Mouse (Mus musculus) urinary bladder, adult 2 months (tissue): ENCODE results near the gene D8Ertd738e. TPM values are rescaled to one million over a fixed set of nuclear protein-coding genes. Genes with fewer than 3 reads are reported as not detected.
A peak's percentile ranks its signal among the peaks of the same experiment; 100 is the strongest.

Source experiments
- DNase-seq: peaks from one replicate; pipeline ENCODE4 v3.0.0; 2022; ENCODE audit warnings: low spot score
- polyA plus RNA-seq: library from polyadenylated mRNA; depleted of rRNA; stranded (reverse); fragments of >200 nt; gene quantifications from 2 replicates; pipeline ENCODE4 v1.2.3, GENCODE M21; 2012; rRNA removed

D8Ertd738e gene
- polyA plus RNA-seq, 1 experiment: 196 TPM

DNA sequence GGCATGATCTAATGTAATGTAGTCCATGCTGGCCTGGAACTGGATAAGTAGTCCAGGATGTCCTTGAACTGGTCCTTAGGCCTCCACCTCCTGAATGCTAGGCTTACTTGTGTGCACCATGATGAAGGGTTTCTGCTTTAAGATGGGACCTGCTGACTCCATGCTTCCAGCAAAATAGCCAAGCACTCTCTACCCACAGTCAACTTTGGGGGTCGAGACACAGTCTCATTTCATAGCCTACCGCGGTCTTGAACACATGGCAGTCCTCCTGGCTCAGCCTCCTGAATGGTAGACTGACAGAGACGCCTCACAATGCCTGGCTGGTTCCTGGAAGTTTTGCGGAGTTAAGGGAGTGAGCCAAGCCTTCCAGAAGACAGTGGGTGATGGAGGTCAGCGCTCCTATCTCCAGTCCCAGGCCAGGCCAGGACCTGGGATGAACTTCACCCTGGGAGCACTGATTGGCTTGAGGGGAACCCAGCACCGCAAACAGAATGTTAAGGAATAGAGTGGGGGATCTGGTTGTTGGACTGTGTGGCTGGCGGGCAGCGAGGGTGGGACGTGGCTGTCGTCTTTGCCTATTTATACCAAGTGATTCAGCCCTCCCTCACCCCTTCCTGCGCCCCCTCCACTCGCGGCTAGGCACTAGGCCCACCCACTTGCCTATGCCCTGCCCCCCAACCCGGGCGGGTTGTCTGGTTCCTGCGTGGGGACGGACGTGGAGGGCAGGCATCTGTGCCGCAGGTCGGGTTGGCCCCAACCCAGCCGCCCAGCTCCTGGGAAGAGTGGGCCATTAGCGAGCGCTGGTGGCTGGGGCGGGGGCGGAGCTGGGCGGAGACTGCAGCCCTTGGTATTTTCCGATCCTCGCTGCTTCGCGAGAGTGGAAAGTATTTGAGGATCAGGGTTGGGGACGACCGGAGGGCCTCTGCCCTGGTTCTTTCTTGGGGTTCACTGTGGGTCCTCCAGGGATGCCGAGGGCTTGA is 46.3 kb downstream of the D8Ertd738e start:
- DNase-seq: peak; percentile 73

DNA sequence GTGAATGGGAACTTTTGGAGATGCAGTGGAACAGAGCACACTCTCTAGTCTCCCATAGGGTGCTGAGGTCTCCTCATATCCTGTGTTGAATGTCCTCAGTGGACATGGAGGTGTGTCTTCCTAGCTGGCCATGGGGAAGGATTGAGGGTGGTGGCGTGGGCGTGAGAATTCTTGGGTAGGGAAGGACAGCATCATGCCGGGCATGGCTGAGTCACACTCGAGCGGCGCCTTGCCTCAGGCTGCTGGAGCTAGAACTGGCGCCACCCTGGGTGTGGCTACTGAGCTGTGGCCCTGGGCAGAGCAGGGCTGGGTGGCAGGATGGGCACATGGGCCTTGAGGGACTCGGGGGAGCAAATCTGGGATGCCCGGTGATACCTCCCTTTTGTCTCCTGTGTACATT is 47.1 kb downstream of the D8Ertd738e start:
- DNase-seq: peak; percentile 64

DNA sequence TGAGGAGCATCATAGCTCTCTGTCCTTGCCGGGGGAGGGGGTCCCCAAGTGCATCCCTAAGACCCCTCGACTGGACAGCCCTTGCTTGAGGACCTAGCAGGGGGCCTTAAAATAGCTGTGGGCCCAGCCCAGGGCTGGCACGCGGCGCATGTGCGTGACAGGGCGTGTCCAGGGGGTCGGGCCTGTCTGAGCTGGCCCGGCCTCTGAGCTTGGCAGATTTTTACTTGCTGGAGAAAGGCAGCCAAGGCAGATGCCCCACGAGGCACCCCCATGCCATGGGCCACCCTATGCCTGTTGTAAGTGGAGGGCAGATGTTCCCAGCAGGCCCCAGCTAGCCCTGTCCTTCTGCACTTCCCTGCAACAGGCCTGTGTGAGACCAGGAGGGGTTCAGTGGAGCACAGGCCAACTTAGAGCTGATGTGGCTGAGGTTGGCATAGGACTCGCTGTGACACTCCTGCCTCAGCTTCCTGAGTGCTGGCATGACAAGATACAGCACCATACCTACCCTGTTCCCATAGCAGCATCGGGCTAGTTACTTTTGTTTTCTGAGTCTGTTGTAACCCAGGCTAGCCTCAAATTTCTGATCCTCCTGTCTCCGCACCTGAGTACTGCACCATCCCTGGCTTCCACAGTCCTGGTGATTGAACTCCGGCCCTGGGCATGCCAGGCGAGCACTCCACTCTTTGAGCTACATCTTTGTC is 47.8 kb downstream of the D8Ertd738e start:
- DNase-seq: peak; percentile 87

DNA sequence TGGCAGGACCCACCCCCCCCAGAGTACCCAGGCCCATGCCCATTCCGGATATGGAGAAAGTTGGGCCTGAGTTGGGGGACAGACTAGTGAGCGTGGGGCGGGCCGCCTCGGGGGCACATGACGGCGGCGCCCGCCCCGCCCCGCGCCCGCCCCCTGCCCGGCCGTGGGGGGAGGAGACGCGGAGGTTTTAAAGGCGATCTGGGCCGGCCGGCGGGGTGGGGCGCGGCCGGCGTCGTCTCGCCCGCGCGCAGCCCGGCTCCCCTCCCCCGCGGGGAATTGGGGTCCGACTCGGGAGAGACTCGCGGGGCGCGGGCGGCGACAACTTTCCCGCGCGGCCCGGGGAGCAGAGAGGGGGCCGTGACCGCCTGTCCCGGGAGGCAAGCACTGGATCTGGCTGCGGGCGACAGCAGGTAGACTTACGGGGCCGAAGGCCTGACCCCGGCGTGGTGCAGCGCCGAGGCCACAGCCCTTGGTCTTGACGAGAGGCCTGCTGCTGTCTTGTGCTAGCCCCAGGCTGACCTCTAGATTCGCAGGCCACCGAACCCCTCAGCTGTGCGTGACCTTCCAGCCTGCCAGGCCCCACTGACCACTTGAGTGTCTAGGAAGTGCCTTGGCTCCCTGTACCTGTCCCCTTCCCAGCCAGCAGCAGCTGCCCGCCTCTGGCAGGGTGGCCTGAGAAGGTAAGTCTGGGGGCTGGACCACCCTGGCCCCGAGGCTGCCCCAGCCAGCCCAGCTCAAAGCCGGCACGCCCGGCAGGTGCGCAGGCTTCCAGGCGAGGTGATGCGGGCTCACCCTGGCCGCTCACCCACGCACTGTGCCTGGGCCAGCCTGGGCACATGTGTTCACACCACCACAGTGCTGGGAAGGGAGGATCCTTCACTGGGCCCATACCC is 48.6 kb downstream of the D8Ertd738e start:
- DNase-seq: peak; percentile 95

DNA sequence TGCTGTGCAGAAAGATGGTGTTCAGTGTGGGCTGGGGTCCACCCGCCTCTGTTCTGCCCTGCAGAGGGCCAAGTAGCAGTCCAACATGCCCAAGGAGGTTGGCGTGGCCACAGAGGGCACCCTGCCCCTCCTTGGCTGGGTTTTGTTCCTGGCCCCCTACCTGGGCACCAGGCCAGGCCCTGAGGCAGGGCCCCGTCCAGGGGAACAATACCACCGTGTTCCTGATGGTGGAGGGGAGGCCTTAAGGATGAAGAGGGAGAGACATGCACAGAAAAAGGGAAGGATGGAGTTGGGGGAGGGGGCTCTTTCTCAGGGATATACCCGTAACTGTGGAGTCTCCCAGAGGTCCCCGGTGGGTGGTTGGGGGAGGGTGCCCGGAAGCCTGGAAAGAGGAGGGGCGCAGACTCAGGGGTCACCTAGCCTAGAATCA is 49.4 kb downstream of the D8Ertd738e start:
- DNase-seq: no peak

DNA sequence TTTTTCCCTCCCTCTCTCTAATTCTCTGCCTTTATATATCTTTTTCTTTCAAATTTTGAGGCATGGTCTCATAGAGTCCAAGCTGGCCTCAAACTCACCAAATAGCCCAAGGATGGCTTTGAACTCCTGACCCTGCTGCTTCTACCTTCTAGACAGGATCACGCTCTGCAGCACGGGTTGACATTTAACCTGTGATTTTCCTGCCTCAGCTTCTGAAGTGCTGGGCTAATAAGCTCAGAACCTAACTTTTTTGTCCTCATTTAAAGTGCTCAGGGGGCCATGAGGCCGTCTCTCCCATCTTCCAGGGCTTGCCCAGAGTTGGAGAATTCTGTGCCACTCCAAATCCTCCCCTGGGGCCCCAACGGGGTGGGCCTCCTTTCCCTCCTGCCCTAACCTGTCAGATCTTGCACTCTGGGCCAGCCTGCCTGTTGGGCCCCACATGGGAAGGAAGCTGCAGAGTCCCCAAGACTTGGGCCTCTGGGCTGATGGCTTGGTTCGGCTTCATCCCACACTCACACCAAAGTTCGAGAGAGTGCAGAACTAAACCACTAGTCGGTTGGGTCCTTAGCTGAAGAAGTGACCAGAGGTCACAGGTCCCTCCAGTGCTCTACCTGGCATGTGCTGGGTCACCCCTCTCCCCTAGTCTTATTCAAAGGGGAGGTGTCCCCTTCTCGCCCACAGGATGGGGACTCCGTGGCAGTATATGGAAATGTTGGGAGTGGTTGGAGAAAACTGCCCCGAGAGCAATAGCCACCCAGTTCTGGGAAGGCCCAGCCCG is 50.0 kb downstream of the D8Ertd738e start:
- no peak for DNase-seq

DNA sequence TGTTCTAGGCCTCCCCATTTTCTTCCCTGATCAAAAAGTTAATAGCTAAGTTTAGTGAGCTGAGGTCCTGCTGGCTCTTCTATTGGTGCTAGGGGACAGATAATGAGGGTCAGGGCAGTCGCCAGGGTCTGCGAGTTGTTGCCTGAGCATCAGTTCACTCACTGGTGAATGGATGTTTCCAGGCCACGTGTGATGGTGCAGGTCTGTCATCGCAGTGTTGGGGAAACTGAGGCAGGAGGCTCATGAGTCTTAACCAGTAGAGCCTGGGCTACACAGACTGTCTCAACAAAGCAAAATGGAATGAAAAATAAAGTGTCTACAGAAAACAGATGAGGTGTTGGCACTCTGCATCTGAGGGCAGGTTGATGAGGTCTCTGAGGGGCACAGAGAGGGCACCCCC is 50.6 kb downstream of the D8Ertd738e start:
- DNase-seq: no peak

DNA sequence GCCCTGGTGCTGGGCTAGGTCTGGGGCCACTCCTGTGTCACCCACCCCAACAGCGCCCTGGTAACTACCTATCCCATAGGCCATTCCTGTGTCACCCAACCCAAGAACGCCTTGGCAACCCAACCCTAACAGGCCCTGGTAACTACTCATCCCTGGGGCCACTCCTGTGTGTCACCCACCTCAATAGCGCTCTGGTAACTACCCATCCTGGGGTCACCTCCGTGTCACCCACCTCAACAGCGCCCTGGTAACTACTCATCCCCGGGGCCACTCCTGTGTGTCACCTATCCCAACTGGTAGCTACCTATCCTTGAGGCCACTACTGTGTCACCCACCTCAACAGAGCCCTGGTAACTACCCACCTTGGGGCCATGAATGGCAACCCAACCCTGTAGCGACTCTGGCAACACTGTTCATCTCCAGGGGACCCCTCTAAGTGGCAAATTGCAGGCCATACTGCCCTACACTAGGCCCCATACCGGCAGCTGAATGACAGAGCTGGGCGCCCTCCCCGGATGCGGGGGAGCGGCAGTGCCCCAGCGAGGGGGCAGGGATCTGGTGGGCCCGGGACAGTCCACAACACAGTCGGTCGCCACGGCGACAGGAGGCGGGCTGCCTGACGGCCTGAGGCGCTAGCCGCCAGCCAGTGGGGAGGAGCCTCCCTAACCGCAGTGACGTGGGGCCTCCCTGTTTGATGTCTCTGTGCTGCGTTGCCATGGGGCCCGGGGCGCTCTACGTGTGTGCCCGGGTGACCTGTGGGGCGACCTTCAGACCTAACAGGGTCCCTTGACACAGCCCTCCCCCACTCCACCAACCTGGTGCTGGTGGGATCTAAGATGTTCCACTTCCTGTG is 51.4 kb downstream of the D8Ertd738e start:
- peak; percentile 70 for DNase-seq

DNA sequence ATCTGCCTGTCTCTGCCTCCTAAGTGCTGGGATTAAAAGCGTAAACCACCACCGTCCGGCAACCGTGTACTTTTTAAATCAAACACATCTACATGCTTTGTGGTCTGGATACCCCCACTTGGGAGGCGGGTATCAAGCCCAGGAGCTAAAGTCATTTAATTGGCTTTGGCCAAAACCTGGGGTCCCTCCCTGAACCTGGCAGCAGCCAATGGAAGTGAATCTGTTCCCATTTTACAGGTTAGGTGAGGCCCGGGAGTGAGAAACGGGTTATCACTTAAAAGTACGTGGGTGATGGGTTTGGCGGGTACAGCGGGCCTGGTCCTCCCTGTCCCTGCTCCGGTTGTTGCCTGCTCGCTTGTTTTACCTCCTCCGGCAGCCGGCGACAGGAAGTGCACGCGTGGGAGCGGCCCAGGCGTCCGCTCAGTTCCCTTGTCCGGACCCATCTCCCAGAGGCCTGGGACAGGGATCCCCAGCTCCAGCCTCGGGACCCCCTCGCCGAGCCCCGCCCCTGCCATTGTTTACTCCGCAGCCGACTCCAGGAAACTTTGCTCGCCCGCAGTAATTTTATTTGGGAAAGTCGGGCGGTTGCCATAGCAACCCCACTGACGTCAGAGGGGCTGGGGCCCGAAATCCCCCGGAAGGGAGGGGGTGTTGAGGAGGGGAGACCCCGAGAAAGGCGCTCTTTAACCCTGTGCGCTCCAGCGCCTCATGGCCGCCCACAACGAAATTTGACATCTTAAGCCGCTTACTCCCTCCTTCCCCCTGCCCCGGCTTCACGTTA is 52.2 kb downstream of the D8Ertd738e start:
- peak; percentile 67 for DNase-seq

Other genes with a start within 250 kb of the D8Ertd738e start
- gene 1700067K01Rik, start 248.2 kb downstream of the D8Ertd738e start, polyA plus RNA-seq: 0.18 and 0.19 TPM in 2 replicates
- gene 2210011C24Rik, start 237.5 kb downstream of the D8Ertd738e start, polyA plus RNA-seq: 0.14 and 0.15 TPM in 2 replicates
- gene Palm3, start 228.2 kb downstream of the D8Ertd738e start, polyA plus RNA-seq: 0.21 and 0.24 TPM in 2 replicates
- gene Il27ra, start 207.1 kb downstream of the D8Ertd738e start, polyA plus RNA-seq: 2.0 and 2.1 TPM in 2 replicates
- gene Rln3, start 204.7 kb downstream of the D8Ertd738e start, polyA plus RNA-seq: 0.21 and 0.30 TPM in 2 replicates
- gene Gm10643, start 184.6 kb downstream of the D8Ertd738e start, polyA plus RNA-seq: 2.0 and 2.3 TPM in 2 replicates
- gene Rfx1, start 182.9 kb downstream of the D8Ertd738e start, polyA plus RNA-seq: 8.0 and 11.0 TPM in 2 replicates
- 20.4 and 26.6 TPM in 2 replicates for gene Dcaf15, start 145.0 kb downstream of the D8Ertd738e start, polyA plus RNA-seq
- gene Podnl1, start 123.7 kb downstream of the D8Ertd738e start, polyA plus RNA-seq: 0.66 and 1.1 TPM in 2 replicates
- 18.5 and 22.3 TPM in 2 replicates for gene Cc2d1a, start 101.8 kb downstream of the D8Ertd738e start, polyA plus RNA-seq
- gene 4930432K21Rik, start 101.7 kb downstream of the D8Ertd738e start, polyA plus RNA-seq: 0.62 and 0.74 TPM in 2 replicates
- 0.13 TPM in 1 of 2 replicates, not detected in the other for gene Nanos3, start 64.5 kb downstream of the D8Ertd738e start, polyA plus RNA-seq
- gene Zswim4, start 12.7 kb downstream of the D8Ertd738e start, polyA plus RNA-seq: 8.6 and 9.2 TPM in 2 replicates
- 41.1 and 47.3 TPM in 2 replicates for gene Mri1, start 7.6 kb upstream of the D8Ertd738e start, polyA plus RNA-seq
- 33.1 and 35.3 TPM in 2 replicates for gene Ccdc130, start 20.7 kb upstream of the D8Ertd738e start, polyA plus RNA-seq
- gene Cacna1a, start 138.7 kb upstream of the D8Ertd738e start, polyA plus RNA-seq: 5.0 and 6.7 TPM in 2 replicates